Mouse (Mus musculus) WW6 (cell line): ENCODE data around the gene AC161166.1.
"Not testable (repeated sequence)": the region's sequence is repeated elsewhere in the genome, so short reads cannot be mapped to it uniquely, and the experiment has no call there.

Source experiments
- DNase-seq: peaks from one replicate; pipeline ENCODE4 v3.0.0-alpha.2; 2013; ENCODE audit warnings: low read depth, low spot score

The AC161166.1 gene

DNA sequence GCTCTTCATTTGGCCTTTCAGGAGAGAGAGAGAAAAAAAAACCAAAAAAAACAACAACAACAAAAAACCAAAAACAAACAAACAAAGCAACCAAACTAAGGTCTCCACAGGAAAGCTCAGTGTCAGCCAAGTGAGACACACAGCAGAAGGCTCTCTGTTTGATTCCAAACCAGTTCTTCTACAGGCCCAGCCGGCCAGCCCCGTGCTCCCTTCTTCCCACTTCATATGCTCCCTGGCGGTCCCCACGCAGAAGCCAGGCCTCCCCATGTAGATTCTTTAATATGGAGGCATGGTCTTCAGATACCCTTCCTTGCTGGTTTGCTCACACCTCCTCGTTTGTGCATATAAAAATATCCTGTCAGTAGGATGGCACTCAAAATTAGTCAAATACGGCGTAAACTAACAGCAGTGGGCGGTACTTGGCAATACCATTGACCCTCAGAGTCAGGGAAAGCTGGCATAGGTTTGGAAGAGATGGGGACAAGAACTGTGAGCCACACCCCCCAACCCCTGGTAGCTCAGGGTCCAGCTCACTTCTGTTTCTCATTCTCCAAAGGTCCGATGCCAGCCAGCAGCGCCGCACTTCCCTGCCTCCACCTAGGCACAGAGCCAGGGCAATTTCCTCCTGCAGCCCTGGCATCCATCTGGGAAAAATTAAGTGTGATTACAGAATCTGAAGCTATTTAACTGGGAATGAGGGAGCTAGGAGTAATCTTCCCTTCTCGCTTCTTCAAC is 13.6 kb upstream of the AC161166.1 start:
- no peak for DNase-seq

DNA sequence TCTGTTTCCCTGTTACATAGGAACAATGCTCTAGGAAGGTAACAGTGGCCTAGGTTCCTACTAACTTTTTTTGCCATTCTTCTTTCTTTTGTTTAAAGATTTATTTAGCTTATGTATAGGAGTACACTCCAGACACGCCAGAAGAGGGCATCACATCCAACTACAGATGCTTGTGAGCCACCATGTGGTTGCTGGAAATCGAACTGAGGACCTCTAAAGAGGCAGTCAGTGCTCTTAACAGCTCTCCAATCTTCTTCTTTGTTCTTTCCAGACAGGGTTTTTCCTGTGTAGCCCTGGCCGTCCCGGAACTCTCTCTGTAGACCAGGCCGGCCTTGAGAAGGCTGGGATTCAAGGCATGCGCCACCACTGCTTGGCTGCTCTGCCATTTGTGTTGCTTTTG is 12.7 kb upstream of the AC161166.1 start:
- DNase-seq: no peak

DNA sequence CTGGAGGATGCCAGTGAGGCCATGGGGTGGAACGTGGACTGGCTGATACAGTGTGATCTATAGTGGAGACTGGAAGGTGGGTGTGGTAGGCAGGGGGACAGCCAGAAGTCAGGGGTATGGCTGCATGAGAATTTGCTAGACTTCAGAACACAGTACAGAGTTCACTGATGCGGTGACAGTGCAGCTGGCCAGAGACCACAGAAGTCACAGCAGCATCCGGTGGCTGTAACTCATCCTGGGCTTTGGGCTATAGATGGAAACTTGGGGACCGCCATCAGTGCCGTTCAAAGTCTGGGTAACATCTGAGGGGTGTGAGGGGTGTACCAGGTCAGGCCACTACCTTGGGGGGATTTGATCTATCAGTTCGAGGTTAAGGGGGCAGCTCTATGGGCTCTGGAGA is 11.5 kb upstream of the AC161166.1 start:
- DNase-seq: no peak

DNA sequence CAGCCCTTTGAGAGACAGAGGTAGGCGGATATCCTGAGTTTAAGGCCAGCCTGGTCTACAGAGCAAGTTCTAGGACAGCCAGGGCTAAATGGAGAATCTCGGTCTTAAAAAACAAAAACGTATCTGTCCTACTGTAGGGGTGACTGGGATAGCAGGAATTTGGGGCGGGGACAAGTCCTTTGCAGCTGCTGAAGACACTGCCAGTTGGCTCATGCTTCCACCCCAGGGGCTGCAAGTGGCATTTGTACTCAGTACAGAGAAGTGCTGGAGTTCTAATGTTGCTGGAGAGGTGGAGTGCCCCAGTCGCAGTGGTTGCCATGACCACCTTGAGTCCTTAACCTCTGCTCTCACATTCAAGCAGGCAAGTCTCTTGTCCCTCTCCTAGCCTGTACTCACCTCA is 10.6 kb upstream of the AC161166.1 start:
- DNase-seq: no peak

GRCm38 (mm10) chr7:24520054-24520453 is 7.8 kb upstream of the AC161166.1 start:
- not testable (repeated sequence) for DNase-seq

- no peak for DNase-seq
Observed at GRCm38 (mm10) chr7:24519130-24519529, 6.9 kb upstream of the AC161166.1 start.

- DNase-seq: no peak
Observed at GRCm38 (mm10) chr7:24517654-24518053, 5.4 kb upstream of the AC161166.1 start.

DNA sequence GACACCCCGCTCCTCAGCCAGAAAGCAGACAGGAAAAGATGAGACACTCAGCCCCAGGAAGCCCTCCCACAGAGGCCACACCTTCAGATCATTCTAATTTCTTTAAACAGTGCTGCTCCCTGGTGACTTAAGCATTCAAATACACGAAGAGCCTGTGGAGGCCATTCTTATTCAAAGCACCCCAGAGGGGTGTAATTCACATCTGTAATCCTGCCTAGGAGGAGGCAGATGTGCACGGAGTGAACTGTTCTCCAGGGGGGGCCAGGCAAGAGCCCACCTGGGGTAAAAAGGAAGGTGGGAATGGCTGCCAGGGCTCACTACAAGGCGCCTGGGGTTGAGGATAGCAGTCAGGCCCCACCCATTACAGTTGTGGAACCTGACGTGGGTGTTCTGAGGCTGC is 4.8 kb upstream of the AC161166.1 start:
- no peak for DNase-seq

DNA sequence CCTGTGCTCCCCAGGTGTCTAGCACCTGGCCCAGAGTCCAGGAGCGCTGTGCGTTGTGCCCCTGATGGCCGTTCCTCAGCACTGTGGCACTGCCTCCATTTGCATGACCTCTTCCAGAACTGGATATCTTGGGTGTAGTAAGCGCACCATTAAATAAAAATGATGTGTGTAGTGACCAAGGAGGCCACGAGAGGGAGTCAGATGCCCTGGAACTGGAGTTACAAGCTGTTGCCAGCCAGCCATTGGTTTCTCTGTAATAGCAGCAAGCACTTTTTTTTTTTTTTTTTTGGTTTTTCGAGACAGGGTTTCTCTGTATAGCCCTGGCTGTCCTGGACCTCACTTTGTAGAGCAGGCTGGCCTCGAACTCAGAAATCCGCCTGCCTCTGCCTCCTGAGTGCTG is 4.1 kb upstream of the AC161166.1 start:
- DNase-seq: not testable (repeated sequence)

DNA sequence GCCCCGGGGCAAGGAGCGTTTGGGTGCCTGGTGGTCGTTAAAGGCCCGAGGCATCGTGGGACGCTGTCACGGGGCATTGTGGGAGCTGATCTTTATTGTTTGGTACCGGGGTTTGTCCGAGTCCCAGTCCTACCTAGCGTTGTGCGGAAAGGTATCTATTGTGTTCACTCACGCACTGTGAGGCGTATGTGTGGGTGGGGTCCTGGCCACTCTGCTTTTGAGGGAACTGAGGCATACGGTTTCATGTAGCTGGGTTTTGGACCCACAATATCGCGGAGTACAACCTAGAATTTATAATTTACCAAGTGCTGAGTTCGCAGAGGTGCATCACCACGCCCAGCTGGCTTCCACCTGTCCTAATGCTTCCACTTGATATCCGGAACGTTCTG is 4.5 kb downstream of the AC161166.1 start:
- no peak for DNase-seq

DNA sequence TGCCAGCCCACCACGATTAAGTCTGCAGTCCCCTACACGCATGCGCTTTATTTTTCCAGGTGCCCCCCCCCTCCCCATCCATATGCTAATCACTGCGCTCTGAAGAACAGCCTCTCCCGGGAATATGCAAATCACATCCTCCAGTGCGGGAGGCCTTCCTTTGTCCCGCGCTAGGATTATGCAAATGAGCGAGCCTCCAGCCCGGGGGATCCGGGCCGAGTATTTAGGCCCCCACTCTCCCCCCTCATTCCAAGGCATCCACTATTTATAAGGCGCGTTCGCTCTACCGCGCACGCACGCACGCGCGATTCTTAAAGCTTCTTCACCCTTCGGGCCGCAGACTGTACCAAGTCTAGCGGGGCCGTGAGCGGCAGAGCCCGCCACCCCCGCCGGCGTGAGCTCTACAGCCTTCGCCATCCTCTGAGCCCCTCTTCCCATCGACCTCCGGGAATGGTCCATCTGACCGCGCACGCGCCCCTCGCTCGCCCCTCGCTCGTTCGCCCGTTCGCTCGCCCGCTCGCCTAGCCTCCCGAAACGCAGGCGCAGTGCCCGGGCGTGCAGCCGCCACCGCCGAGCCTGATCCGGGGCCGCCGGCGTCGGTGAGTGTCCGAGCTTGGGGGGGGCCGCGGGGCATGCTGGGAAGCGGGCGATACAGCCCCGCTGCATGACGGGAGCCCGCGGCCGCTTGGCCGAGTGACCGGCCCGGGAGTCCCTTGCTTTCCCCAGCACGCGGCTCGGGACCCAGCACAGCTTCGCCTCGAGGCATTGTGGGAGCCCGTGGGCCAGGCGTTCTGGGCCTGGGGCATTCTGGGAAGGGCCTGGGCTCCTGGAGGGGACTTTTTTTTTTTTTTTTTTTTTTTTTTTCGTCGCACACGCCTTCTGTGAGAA is 5.2 kb downstream of the AC161166.1 start, which contains the start of gene Zfp428:
TSS of gene Zfp428 (plus strand) at position 169 of the 888 bp plus-strand sequence.
- DNase-seq: peak; percentile 70

DNA sequence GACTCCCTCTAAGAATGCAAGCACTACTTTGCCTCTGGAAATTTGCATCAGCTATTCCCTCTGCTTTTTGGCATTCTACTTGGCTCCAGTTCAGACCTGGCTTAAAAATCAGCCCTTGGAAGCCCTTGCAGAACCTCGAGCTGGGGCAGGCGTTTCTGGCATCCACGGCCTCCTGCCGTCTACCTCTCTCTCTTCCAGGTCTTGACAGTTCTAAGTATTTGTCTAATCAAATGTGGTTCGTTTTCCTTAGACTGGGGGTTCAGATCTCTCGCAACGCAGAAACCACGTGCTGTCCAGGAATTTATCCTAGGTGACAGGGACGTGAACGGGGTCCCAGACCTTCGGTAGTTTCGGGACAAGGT is 5.8 kb downstream of the AC161166.1 start:
- DNase-seq: no peak

DNA sequence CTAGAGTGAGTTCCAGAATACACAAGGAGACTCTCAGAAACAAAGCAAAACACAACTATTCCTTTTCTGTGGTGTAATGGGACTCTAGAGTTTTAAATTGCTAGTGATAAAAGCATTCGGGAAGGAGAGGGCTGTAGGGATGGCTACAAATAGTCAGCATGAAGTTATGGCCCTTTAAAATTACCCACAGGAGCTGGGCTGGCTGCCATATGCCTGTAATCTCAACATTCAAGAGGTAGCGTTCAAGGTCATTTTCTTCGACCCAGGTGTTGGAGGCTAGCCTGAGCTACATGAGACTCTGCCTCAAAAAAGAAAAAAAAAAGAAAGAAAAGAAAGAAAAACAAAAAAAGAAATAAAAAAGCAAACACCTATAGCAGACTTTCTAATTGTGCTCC is 6.2 kb downstream of the AC161166.1 start:
- no peak for DNase-seq

- DNase-seq: no peak
Observed at GRCm38 (mm10) chr7:24505447-24506064, 6.7 kb downstream of the AC161166.1 start.

DNA sequence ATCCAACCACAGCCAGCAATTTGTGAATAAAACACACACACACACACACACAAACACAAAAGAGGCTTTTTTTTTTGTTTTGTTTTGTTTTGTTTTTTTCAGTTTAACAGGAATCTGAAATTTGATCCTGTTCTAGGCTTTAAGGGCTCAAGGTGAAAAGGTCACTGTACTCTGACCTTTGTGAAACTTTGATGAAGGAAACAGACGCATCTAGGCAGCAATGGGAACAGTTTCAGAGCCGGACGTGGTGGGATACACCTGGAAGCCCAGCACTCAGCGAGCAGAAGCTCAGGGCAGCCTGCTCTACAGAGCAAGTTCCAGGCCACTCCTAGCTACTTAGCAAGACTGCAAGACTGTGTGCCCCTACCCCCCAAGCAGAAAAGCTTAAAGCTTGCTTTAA is 7.4 kb downstream of the AC161166.1 start:
- no peak for DNase-seq

GRCm38 (mm10) chr7:24504004-24504403 is 8.3 kb downstream of the AC161166.1 start:
- no peak for DNase-seq

GRCm38 (mm10) chr7:24501492-24501891 is 10.8 kb downstream of the AC161166.1 start:
- DNase-seq: no peak

DNA sequence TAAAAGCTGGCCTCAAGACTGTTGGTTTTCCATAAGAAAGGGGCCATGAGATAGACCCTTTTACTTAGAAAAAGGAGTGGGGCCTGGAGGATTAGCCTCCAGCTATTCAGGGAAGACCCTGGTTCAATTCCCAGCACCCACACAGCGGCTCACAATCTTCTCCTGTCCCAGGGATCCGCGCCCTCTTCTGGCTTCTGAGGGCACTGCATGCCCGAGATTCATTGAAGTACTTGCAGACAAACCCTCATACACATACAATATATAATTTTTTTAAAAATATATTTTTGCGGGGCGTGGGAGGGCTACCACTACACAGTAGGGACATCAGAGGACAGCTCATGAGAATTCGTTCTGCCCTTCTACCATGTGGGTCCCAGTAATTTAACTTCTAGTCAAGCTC is 11.3 kb downstream of the AC161166.1 start:
- no peak for DNase-seq

- DNase-seq: no peak
Observed at GRCm38 (mm10) chr7:24499856-24500577, 12.2 kb downstream of the AC161166.1 start.

GRCm38 (mm10) chr7:24488303-24488702 is 24.0 kb downstream of the AC161166.1 start:
- no peak for DNase-seq

GRCm38 (mm10) chr7:24487403-24487802 is 24.9 kb downstream of the AC161166.1 start:
- DNase-seq: no peak

DNA sequence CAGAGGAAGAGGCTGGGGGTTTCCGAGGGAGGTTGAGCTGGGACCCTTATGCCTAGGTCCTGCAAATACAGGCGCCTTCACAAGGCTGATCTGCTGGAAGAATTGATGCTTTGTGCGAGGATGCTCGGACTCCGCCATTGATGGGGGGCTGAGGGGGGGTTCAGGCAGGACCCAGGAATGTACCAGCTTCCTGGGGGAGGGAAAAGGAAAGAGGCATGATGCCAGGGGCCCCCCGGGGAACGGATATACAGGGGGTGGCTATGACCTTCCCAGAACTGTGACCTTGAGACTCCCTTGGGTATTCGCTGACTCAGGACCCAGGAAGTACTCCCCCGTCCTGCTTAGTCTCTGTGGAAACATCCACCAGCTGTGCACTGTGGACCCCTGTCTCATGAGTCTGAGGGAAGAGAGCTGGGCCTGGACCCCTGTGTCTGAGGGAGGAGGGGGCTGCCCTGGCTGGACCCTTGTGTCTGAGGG is 25.6 kb downstream of the AC161166.1 start:
- no peak for DNase-seq
